Comparison of ENCODE assay signal across 20 mouse cellular contexts in genomic region chr2:20609203-20609602, GRCm38 (mm10).
DNase-seq lines count a peak whose midpoint lies in the region; ATAC-seq lines count a peak whose summit lies in the region.
"Had no signal": no experiment of that assay in that cellular context is flagged by ENCODE, and none has a peak within 500 bp of the region (broad histone marks: within the 10 kb centered on the region; RNA-seq: fewer than 3 reads in every experiment).

No protein-coding gene starts in this region.

- no peaks in the 10 kb centered on the region for H3K27me3 ChIP-seq in forebrain, embryonic 12.5 days
- H3K27me3 ChIP-seq in forebrain, embryonic 16.5 days (replicated peaks; ENCODE audit: control insufficient read depth, insufficient read depth, low read length): no peaks in the 10 kb centered on the region
- H3K27me3 ChIP-seq: heart, embryonic 13.5 days; intestine, embryonic 15.5 days; kidney, embryonic 15.5 days; limb, embryonic 12.5 days; liver, embryonic 13.5 days; midbrain, embryonic 15.5 days had no signal

- H3K9ac ChIP-seq in forebrain, embryonic 12.5 days: no peak overlapping the region
- no peak overlapping the region for H3K9ac ChIP-seq in forebrain, embryonic 16.5 days (replicated peaks; ENCODE audit: low read depth, low read length)
- H3K9ac ChIP-seq: heart, embryonic 13.5 days; hindbrain, embryonic 14.5 days; intestine, embryonic 15.5 days; kidney, embryonic 15.5 days; limb, embryonic 12.5 days; liver, embryonic 13.5 days; lung, embryonic 14.5 days; midbrain, embryonic 15.5 days had no signal

- no peak overlapping the region for H3K4me2 ChIP-seq in forebrain, embryonic 12.5 days
- H3K4me2 ChIP-seq in forebrain, embryonic 16.5 days (ENCODE audit: low read length): no peak overlapping the region
- H3K4me2 ChIP-seq: heart, embryonic 13.5 days; hindbrain, embryonic 14.5 days; intestine, embryonic 15.5 days; kidney, embryonic 15.5 days; limb, embryonic 12.5 days; liver, embryonic 13.5 days; lung, embryonic 14.5 days; midbrain, embryonic 15.5 days had no signal

- H3K27ac ChIP-seq in forebrain, embryonic 12.5 days: 0 out of 2 replicates have a peak overlapping the region, but pooled peaks have one; percentile 3
- no peak overlapping the region for H3K27ac ChIP-seq in forebrain, embryonic 16.5 days (ENCODE audit: low read length)
- H3K27ac ChIP-seq: heart, embryonic 13.5 days; hindbrain, embryonic 14.5 days; intestine, embryonic 15.5 days; kidney, embryonic 15.5 days; limb, embryonic 12.5 days; liver, embryonic 13.5 days; midbrain, embryonic 15.5 days had no signal

- H3K9me3 ChIP-seq in forebrain, embryonic 12.5 days: no peaks in the 10 kb centered on the region
- H3K9me3 ChIP-seq in forebrain, embryonic 16.5 days (ENCODE audit: control insufficient read depth, low read length): no peaks in the 10 kb centered on the region
- H3K9me3 ChIP-seq: heart, embryonic 13.5 days; intestine, embryonic 15.5 days; kidney, embryonic 15.5 days; limb, embryonic 12.5 days; liver, embryonic 13.5 days; midbrain, embryonic 15.5 days had no signal

- intact Hi-C loops in left cerebral cortex, postnatal 14 days (cut with DNase I): no loop called here
- intact Hi-C loops in left cerebral cortex, postnatal 4 days (cut with DNase I): no loop called here

- ATAC-seq in forebrain, embryonic 12.5 days (ENCODE audit: low FRiP score): peak; percentile 67; the same call in 1 of the 2 replicates
- ATAC-seq in forebrain, embryonic 16.5 days: peak; percentile 65
- ATAC-seq: intestine, embryonic 15.5 days; midbrain, embryonic 15.5 days had no signal

- DNase-seq in left cerebral cortex, postnatal 14 days (ENCODE audit: low spot score in 2 of 2): peak; percentile 15 to 38
- DNase-seq in left cerebral cortex, postnatal 4 days: no peak
- DNase-seq in right cerebral cortex, postnatal 25 days: peak; percentile 12
- DNase-seq in natural killer cell, adult 2 months (ENCODE audit: low spot score in 2 of 2): no peak
- no peak for DNase-seq in urinary bladder, postnatal 25 days (ENCODE audit: low spot score)
- DNase-seq: adrenal gland, adult 2 months; cerebellum, adult 9-11 months; kidney, postnatal 4 days; liver, embryonic 13.5 days; lung, embryonic 14.5 days; lung, postnatal 36 days; thymus, postnatal 25 days had no signal

- no peak overlapping the region for H3K4me3 ChIP-seq in forebrain, embryonic 12.5 days (replicated peaks)
- H3K4me3 ChIP-seq in forebrain, embryonic 16.5 days (replicated peaks; ENCODE audit: low read length): no peak overlapping the region
- H3K4me3 ChIP-seq: heart, embryonic 13.5 days; intestine, embryonic 15.5 days; kidney, embryonic 15.5 days; limb, embryonic 12.5 days; liver, embryonic 13.5 days; midbrain, embryonic 15.5 days had no signal

- no peaks in the 10 kb centered on the region for H3K36me3 ChIP-seq in forebrain, embryonic 12.5 days (replicated peaks)
- no peaks in the 10 kb centered on the region for H3K36me3 ChIP-seq in forebrain, embryonic 16.5 days (ENCODE audit: control insufficient read depth, insufficient read depth)
- H3K36me3 ChIP-seq: heart, embryonic 13.5 days; intestine, embryonic 15.5 days; limb, embryonic 12.5 days; liver, embryonic 13.5 days; midbrain, embryonic 15.5 days had no signal

- WGBS in forebrain, embryonic 12.5 days: 34% methylated on average over 8 of the region's 8 CpGs
- 12% methylated on average over 8 of the region's 8 CpGs for WGBS in forebrain, embryonic 16.5 days

- H3K4me1 ChIP-seq in forebrain, embryonic 12.5 days: peaks cover 6% of the 10 kb centered on the region; the same call in 1 of the 2 replicates
- peaks cover 7% of the 10 kb centered on the region; the same call in 1 of the 2 replicates for H3K4me1 ChIP-seq in forebrain, embryonic 16.5 days (replicated peaks; ENCODE audit: control insufficient read depth, insufficient read depth, low read length)
- H3K4me1 ChIP-seq: intestine, embryonic 15.5 days; kidney, embryonic 15.5 days; limb, embryonic 12.5 days; liver, embryonic 13.5 days; midbrain, embryonic 15.5 days had no signal

Comparison
In these comparisons a context has a peak if more than half of its experiments do, and no peak if none do; other contexts are left out.
1. DNase-seq: peak in left cerebral cortex, postnatal 14 days (2 of 2) and right cerebral cortex, postnatal 25 days (single experiment); none in left cerebral cortex, postnatal 4 days (single experiment), natural killer cell, adult 2 months (0 of 2) and urinary bladder, postnatal 25 days (single experiment).